Mouse (Mus musculus): ENCODE results near the gene Ift81. TPM values are rescaled to one million over a fixed set of nuclear protein-coding genes. Genes with fewer than 3 reads are reported as not detected.
A peak's percentile ranks its signal among the peaks of the same experiment; 100 is the strongest.

The Ift81 gene
- total RNA-seq, 2 experiments from 2014 or later, result 19.0 to 20.4 TPM

DNA sequence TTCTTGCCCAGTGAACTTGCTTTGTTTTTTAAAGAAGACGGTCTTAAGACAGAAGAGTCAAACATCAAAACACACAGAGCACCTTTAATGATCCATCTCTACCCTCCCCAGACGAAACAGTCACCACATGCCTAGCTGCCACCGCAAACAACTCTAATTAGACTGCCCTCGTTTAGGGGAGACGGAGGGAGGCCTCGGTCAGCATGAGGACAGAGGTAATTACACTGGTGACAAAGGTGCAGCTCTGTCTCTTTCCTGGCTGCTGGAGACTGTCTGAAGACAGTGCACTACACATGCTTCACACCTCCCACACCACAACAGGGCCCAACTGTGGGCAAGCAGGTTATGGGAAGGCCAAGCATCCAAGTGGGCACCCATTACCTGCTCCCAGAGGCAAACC, 66.5 kb downstream of the Ift81 start:
- DNase-seq, result no peak

DNA sequence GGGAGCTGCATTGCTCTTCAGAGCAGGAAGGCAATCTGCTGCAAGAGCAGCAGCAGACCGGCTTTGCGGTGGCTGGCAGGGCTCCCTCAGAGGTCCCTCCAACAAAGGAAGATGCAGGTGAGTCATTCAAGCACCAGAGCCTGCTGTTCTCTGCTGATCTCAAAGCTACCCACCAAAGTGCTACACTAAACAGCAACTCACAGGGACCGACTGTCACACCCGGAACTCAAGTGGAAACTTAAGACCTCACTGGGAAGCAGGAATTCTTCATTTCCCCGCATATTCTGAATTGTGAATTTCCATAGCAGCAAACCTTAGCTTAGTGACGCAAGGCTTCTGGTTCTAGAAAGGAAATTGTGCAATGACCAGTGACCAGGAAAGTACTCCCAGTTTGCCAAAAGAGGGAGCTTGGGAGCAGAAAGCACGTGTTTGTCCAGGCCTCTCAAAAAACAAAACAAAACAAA, 67.0 kb downstream of the Ift81 start:
- peak; percentile 60 for DNase-seq

- no peak for DNase-seq
Measured at GRCm38 (mm10) chr5:122543392-122543791, 70.9 kb downstream of the Ift81 start.

DNA sequence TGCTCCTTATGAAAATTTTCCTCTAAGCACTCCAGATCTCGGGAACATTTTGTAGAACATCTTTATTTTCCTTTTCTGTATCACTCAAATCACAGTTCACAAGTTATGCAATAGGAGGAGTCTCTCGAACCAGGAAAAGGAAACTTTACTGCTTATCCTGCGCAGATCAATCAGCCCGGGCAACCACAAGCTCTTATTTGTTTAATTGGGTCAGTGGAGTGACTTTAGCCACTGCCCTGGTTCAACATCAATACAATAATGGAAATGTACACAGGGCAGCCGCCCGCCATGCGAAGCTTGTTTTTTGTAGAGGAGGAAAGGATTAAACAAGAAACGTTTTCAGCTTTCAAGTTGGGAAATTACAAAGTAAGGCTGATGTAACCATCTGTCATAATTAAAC, 72.4 kb downstream of the Ift81 start:
- DNase-seq, result no peak

DNA sequence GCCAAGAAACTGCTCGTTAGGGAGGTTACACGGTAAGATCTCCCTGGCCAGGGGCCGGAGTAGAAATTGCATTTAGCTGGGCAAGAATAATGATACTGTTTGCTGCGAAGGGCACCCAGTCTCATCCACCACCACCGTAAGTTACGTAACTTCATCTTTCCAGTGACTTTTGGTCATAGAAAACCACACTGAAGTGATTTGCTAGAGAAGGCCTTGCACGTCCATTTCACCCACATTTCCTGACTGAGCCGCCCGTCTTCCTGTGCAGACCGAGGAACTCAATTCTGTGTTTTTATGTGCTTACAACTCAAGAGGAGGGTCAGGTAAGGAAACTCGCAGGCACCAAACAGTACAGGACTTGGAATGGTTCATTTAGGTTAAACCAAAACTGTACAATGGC, 76.2 kb downstream of the Ift81 start:
- no peak for DNase-seq

DNA sequence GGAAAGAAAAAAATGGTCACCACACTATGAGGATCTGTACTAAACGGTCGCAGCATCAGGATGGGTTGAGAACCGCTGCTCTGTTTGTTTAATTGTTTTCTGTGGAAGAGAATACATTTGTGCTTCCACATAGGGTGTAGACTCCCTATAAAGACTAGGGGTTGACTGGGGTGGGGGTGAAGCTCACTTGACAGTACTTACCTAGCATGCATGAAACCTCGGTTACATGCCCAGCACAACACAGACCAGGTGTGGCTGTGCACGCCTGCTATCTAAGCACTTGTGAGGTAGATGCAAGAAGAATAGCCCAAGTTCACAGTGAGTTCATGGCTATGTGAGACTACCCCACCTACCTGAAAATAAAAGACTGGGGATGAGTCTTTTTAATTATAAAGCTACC, 76.7 kb downstream of the Ift81 start:
- DNase-seq, result no peak

GRCm38 (mm10) chr5:122533884-122534283, 80.4 kb downstream of the Ift81 start:
- no peak for DNase-seq

DNA sequence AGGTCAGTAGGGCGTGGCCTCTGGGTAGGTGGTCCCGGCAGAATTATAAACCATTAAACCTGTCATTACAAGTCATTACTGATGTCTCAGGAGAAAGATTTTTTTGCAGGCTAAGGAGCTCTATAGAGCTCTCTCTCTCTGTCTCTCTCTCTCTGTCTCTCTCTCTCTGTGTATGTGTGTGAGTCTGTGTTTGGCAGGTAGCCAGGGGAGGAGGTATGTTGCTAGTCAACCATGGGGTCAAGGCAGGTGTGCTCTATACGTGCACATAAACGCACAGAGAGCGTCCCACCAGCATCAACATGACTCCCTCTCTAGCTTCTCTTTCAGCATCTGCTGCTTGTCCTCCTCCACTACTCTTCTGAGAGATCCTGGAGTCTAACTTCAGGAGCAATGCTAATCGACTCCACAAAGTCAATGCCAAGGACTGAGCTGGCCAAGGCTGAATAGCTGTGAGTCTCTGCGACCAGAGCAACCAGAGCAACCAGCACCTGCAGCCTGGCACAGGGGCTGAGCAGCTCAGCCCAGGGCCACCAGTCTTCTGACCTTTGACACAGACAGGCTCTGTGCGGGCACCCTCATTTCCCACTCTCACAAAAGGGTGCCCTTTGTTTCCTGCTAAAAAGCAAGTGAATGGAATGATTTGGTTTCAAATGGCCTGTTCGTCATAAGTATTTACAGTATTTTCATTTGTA, 84.3 kb downstream of the Ift81 start:
- DNase-seq, result no peak

DNA sequence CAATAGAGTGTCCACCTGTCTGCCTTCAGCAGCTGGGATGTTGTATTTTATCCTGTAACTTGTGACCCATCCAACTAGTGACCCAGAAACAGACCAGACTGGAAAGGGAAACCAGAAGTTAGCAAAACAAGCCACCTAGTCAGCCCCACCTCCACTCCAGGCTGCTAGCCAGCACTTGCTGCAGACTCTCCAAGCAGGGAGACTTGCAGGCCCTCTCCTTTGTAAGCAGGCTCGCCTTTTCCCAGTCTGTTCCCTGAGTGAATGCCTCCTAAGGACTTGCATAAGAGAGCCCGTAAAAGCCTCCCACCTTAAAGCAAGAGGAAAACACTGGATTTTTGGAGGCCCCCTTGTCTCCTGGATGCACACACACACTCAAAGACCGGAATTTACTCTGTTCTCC, 85.0 kb downstream of the Ift81 start:
- peak; percentile 82 for DNase-seq

- no peak for DNase-seq
Measured at GRCm38 (mm10) chr5:122528591-122528990, 85.7 kb downstream of the Ift81 start.

DNA sequence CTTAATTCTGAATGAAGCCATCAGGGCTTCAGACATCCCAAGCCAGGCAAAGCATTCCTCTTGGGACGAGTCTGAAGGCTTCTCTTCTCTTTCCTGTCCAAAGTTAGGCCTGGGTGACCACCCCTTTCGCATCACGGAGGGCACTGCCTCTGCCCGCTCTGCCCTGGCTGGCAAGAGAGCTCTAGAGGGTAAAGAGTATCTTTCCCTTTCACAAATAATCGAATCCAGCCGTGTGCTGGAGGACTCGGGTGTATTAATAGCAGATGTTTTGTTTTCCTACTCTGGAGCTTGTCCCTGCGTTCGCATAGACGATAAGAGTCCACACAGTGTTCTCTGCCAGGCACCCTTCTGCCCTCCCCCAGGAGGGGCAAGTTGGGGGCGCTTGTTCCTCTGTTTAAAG, 86.6 kb downstream of the Ift81 start:
- DNase-seq, result no peak

- peak; percentile 59 for DNase-seq
Measured at GRCm38 (mm10) chr5:122526878-122527730, 87.2 kb downstream of the Ift81 start.

DNA sequence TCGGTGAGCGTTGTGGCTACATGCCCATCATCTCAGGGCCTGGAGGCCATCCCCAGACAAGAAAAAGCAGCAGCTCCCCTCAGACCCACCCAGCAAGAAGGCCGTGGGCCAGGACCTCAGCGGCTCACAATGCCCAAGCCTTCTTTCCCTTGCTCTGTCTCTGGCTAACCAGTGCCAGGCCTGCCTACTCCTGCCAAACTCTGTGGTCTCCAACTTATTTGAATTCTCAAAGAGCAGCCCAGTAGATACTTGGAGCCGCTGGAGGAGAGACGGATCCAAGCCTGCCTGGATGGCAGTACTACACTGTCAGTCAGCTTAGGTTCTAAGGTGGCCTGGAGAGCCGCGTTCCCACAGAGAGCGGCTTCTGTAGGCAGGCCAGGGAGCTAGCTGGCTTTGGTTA, 87.9 kb downstream of the Ift81 start:
- peak; percentile 34 for DNase-seq

GRCm38 (mm10) chr5:122525238-122525931, 88.9 kb downstream of the Ift81 start:
- DNase-seq, result no peak

- DNase-seq, result peak; percentile 34
Measured at GRCm38 (mm10) chr5:122524854-122525237, 89.5 kb downstream of the Ift81 start.

GRCm38 (mm10) chr5:122524244-122524643, 90.1 kb downstream of the Ift81 start:
- DNase-seq, result peak; percentile 39

DNA sequence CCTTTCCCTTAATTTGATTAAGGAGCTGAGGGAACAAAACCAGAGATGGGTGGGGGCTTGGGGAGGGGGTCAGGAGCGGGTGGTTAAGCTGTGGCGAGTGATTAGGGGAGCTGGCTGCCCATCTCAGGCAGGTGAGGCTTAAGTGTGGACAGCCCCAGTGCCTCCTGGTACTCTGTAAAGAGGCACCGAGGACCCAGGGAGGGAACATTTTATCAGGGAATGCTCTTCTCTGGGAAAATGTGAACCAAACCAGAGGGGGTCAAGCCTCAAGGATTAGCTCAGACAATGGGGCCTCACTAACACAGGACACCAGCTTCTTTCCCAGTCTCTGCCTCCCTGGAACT, 93.2 kb downstream of the Ift81 start:
- DNase-seq, result no peak

GRCm38 (mm10) chr5:122520254-122521129, 93.8 kb downstream of the Ift81 start:
- no peak for DNase-seq

DNA sequence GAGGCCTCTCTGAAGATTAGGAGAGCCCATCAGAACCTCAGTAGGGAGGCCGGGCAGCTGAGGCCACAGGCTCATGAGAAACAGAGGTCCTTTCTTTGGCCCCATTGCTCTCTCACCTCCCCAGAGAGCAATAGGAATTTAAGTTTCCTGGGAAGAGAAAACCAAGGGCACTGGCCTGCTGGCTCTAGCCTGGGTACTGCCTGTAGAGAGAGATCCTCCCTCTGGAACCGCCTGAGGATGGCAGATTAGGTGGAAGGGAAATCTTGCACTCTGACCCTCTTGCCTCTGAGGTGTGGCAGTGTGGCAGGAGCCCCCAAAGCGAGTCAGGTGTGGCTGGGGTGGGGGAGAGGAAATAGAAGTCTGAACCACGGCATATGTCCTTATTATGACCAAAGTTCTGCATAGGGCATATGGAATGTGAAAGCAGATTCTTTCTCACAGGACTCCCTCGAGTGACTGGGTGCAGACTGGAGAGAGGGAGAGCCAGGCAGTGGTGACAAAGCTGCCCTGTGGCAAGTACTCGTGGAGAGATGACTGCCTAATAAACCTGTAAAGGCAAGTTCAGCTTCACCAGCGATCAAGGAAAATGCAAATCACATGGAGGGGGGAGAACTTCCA, 95.2 kb downstream of the Ift81 start:
- DNase-seq, result peak; percentile 35

GRCm38 (mm10) chr5:122518247-122518646, 96.1 kb downstream of the Ift81 start:
- no peak for DNase-seq

DNA sequence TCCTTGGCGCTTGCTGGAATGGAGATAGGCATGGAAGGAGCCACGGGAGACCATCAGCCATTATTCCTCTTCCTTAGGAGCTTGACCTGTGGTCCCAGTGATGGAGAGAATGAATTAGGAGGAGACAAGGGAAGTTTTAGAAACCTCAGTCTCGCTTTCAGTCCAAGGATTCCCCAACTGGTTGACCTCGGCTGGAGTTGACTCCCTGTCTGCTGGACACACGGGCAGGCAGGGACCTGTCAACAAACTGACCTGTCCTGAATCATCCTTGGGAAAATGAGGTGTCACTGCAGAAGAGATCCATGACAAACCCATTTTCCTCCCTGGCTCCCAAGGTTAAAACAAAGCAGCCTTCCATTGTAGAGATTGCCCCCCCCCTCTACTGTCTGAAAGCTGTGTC, 97.4 kb downstream of the Ift81 start:
- DNase-seq, result no peak
